Mouse (Mus musculus): ENCODE results near the gene Lcn4. TPM values are rescaled to one million over a fixed set of nuclear protein-coding genes. Genes with fewer than 3 reads are reported as not detected.
"Not testable (repeated sequence)": the region's sequence is repeated elsewhere in the genome, so short reads cannot be mapped to it uniquely, and the experiment has no call there.

Gene Lcn4
- not detected in 2 replicates for polyA plus RNA-seq (2015; fragmentation: Nextera tagmentation; extraction: Ambion mirVana)

DNA sequence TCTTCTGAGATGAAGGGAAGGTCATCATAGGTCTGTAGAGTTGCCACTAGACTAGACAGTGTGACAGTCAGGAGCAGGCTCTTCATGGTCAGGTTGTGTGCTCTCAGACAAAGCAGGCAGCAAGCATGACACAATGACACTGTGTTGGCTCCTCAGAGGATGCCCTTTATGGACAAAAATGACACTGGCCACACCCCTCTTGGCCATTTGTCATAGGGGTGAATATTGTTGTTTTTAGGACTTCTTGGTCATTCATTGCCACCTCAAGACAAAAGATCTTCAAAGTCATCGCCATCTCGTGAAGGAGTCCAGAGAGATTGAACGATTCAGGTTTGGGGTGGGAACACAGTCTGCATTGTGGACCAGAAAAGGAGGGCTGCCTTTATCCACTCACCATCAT is at the start of gene Lcn4:
Lcn4 (minus strand) TSS at position 101 of the 400 bp plus-strand sequence.
- 83% methylated on average over 3 of the region's 3 CpGs for WGBS
- no peak within 1 kb of the TSS for H3K4me3 ChIP-seq (replicated peaks)
- H3K36me3 ChIP-seq: no peaks in the 10 kb centered on the region
- no peak for ATAC-seq (replicated peaks; ENCODE audit: low FRiP score)
- H3K27ac ChIP-seq: no peak within 1 kb of the TSS
- H3K4me1 ChIP-seq: no peaks in the 10 kb centered on the region
- no peaks in the 10 kb centered on the region for H3K27me3 ChIP-seq
- H3K9ac ChIP-seq: no peak within 1 kb of the TSS
- H3K9me3 ChIP-seq (replicated peaks): no peaks in the 10 kb centered on the region
- H3K4me2 ChIP-seq: no peak within 1 kb of the TSS

- Histone ChIP-seq H3K27ac (no peak overlapping the region), H3K36me3 (no peaks in the 10 kb centered on the region), H3K4me2 (no peak overlapping the region), H3K9me3 (replicated peaks) (no peaks in the 10 kb centered on the region), H3K27me3 (no peaks in the 10 kb centered on the region), H3K9ac (no peak overlapping the region), H3K4me1 (no peaks in the 10 kb centered on the region), H3K4me3 (replicated peaks) (no peak overlapping the region)
- ATAC-seq (replicated peaks; ENCODE audit: low FRiP score): no peak
- WGBS: 86% methylated on average over 1 of the region's 1 CpGs
Measured at GRCm38 (mm10) chr2:26686171-26686675, 15.1 kb upstream of the Lcn4 start.

DNA sequence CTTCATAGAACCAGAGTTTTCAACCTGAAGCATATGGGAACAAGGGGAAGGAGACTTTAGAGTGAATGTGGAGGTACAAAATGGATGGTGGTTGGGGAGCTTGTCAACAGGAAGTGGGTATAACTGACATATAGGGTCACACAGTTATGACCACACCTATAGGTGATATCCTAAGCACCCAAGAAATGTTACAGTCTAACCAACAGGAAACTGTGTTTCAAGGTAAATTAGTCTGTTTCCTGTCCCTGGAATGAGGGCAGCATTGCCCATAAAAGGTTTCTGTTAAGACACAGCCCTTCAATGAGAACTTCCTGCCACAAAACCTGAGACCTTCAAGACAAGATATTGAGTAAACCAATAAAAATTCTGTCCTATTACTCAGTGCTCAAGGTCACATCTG is 2.3 kb downstream of the Lcn4 start:
- Histone ChIP-seq H3K27me3 (no peaks in the 10 kb centered on the region), H3K27ac (no peak overlapping the region), H3K9ac (no peak overlapping the region), H3K4me2 (no peak overlapping the region), H3K36me3 (no peaks in the 10 kb centered on the region), H3K9me3 (replicated peaks) (no peaks in the 10 kb centered on the region), H3K4me1 (no peaks in the 10 kb centered on the region), H3K4me3 (replicated peaks) (no peak overlapping the region)
- ATAC-seq (replicated peaks; ENCODE audit: low FRiP score): no peak

DNA sequence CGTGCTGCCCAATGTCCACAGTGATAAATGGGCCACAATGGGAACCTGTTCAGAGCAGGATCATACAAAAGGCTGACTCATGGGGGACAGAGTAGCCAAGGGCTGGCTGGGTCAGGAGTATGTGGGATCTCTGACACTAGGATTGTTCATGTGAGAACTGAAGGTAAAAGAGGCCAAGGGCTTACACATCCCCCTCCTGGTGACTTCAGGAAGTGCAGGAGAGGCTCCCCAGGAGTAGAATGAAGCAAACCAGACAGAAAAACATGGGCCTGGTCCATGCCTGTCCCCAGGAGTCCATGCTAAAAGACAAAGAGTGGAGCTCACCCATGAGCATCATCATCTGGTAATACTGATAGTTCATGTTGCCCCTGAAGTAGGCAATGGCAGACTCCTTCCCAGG is 7.5 kb downstream of the Lcn4 start:
- H3K9ac ChIP-seq; H3K4me2 ChIP-seq; H3K4me3 ChIP-seq (replicated peaks); H3K27ac ChIP-seq; H3K9me3 ChIP-seq (replicated peaks); ATAC-seq (replicated peaks; ENCODE audit: low FRiP score); H3K36me3 ChIP-seq; H3K4me1 ChIP-seq; H3K27me3 ChIP-seq: not testable (repeated sequence)
- 85% methylated on average over 1 of the region's 1 CpGs for WGBS

DNA sequence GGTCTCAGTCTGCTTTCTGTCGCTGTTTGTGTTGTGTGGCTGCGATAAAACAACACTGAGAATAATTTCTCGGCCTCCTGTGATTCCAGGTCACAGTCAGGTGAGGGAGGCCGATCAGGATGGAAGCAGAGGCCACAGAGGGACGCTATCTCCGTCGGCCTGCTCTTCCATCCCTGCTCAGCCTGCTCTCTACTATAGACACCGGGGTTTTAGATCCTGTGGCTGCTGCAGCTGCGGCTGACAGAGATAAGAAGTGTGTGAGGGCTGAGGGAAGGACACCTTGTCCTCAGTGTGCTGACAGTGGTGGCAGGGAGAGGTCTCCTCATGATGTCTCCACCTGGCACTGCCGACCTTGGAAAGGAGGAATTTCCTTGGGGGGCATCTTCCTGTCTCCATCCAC is 8.0 kb downstream of the Lcn4 start:
- Histone ChIP-seq H3K9me3 (replicated peaks) (no peaks in the 10 kb centered on the region), H3K4me3 (replicated peaks) (no peak overlapping the region), H3K36me3 (no peaks in the 10 kb centered on the region), H3K4me1 (peaks cover 7% of the 10 kb centered on the region; the same call in 1 of the 2 replicates), H3K4me2 (no peak overlapping the region), H3K27me3 (no peaks in the 10 kb centered on the region), H3K27ac (no peak overlapping the region), H3K9ac (no peak overlapping the region)
- no peak for ATAC-seq (replicated peaks; ENCODE audit: low FRiP score)
- WGBS: 83% methylated on average over 10 of the region's 10 CpGs

DNA sequence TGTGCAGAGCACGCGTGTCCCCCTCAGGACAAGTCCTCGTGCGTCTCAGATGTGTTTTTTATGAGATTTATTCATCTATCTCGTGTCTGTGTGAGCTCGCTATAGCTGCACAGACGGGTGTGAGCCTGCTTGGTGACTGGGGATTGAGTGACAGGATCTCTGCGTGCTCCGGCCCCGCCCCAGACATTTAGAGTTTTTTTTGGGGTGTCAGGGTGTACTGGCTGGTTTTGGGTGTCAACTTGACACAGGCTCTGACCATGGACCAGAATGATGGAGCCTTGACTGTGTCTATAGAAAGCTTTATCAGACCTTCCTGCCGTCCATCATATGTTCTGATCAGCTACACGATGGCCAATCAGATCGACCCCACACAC is 8.6 kb downstream of the Lcn4 start:
- 73% methylated on average over 13 of the region's 13 CpGs for WGBS
- Histone ChIP-seq H3K9ac (no peak overlapping the region), H3K36me3 (no peaks in the 10 kb centered on the region), H3K27ac (no peak overlapping the region), H3K27me3 (no peaks in the 10 kb centered on the region), H3K4me3 (replicated peaks) (no peak overlapping the region), H3K9me3 (replicated peaks) (no peaks in the 10 kb centered on the region), H3K4me2 (no peak overlapping the region), H3K4me1 (peaks cover 7% of the 10 kb centered on the region; the same call in 1 of the 2 replicates)
- no peak for ATAC-seq (replicated peaks; ENCODE audit: low FRiP score)

DNA sequence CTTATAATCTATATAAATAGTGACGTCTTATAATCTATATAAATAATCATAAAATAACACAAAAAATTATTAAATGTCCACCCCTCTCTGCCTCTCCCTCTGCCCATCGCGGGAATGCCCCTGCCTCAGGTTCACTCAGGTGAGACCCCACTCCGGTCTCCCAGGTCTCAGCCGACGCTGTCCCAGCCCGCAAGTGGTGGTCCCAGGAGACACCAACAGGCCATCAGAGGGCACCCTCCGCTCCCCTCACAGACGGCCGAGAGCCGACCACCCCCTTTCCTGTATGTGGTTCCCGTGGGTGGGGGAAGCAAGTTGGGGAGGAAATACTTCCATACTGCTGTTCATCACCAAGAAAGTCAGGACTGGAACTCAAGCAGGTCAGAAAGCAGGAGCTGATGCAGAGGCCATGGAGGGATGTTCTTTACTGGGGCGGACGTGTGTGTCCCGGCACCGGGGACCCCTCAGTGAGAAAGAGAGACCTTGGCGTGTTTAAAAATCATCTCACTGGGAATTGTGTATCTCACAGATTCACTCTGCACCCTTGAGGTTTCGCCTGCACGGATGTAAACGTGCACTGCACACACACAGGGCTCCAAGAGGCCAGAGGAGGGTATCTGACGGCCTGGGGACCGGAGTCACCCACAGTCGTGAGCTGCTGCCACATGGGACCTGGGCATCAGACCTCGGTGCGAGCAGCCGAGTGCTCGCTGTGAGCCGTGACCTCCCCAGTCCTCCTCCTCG is 9.1 kb downstream of the Lcn4 start:
- Histone ChIP-seq H3K9ac (no peak overlapping the region), H3K4me2 (peak overlapping the region; percentile 71), H3K4me1 (peaks cover 7% of the 10 kb centered on the region; the same call in 1 of the 2 replicates), H3K27me3 (no peaks in the 10 kb centered on the region), H3K27ac (no peak overlapping the region), H3K9me3 (replicated peaks) (no peaks in the 10 kb centered on the region), H3K36me3 (no peaks in the 10 kb centered on the region), H3K4me3 (replicated peaks) (peak overlapping the region; percentile 34)
- 0 out of 2 replicates have a peak, but pooled peaks have one; percentile 40 for ATAC-seq (replicated peaks; ENCODE audit: low FRiP score)
- 40% methylated on average over 29 of the region's 29 CpGs for WGBS

GRCm38 (mm10) chr2:26661143-26661752 is 9.8 kb downstream of the Lcn4 start:
- no peaks in the 10 kb centered on the region for H3K27me3 ChIP-seq
- no peak overlapping the region for H3K9ac ChIP-seq
- no peak overlapping the region for H3K27ac ChIP-seq
- ATAC-seq (replicated peaks; ENCODE audit: low FRiP score): peak; percentile 29; the same call in 1 of the 2 replicates
- no peaks in the 10 kb centered on the region for H3K9me3 ChIP-seq (replicated peaks)
- H3K4me2 ChIP-seq: peak overlapping the region; percentile 71
- peak overlapping the region; percentile 34 for H3K4me3 ChIP-seq (replicated peaks)
- WGBS: 1% methylated on average over 16 of the region's 20 CpGs
- H3K36me3 ChIP-seq: no peaks in the 10 kb centered on the region
- H3K4me1 ChIP-seq: peaks cover 7% of the 10 kb centered on the region; the same call in 1 of the 2 replicates

DNA sequence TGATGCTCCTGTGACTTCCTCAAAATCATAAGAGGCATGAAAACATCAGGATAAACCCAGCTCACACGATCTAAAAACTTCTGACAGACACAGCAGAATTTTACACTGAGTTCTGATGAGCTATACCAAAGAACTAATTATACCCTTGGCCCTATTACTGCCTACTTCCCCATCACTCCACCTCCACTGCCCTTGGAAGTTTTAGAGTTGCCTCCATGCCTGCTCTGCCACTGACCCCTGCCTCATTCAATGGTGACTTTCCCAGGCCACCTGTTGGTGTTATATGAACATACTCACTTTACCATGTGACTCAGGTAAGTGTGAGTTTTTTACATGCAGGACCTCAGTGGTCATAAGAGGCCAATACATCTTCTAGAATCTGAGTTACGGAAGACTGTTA is 13.7 kb downstream of the Lcn4 start:
- WGBS: 92% methylated on average over 2 of the region's 2 CpGs
- Histone ChIP-seq H3K4me2 (no peak overlapping the region), H3K27me3 (no peaks in the 10 kb centered on the region), H3K9me3 (replicated peaks) (no peaks in the 10 kb centered on the region), H3K27ac (no peak overlapping the region), H3K4me3 (replicated peaks) (no peak overlapping the region), H3K9ac (no peak overlapping the region), H3K36me3 (no peaks in the 10 kb centered on the region), H3K4me1 (peaks cover 7% of the 10 kb centered on the region; the same call in 1 of the 2 replicates)
- no peak for ATAC-seq (replicated peaks; ENCODE audit: low FRiP score)

DNA sequence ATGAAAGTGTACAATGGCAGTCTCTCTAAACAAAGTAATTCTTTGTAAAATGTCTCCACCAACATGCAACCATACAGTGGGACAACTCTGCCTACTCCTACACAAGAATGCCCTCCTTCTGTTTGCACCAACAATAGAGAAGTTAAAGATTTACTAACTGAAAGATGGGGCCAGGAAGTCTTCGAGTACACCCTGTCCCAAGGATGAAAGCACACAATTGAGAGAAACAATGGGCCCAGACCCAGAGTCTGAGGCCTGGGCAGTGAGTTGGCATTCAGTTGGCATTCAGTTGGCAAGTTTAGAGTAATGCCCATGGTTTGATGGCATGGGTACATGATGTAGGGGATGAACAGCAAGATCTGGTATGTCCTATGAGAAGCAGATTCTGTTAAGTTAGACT is 16.4 kb downstream of the Lcn4 start:
- Histone ChIP-seq H3K9ac (no peak overlapping the region), H3K27ac (no peak overlapping the region), H3K4me1 (no peaks in the 10 kb centered on the region), H3K4me3 (replicated peaks) (no peak overlapping the region), H3K27me3 (no peaks in the 10 kb centered on the region), H3K36me3 (no peaks in the 10 kb centered on the region), H3K9me3 (replicated peaks) (no peaks in the 10 kb centered on the region), H3K4me2 (no peak overlapping the region)
- no peak for ATAC-seq (replicated peaks; ENCODE audit: low FRiP score)
- 45% methylated on average over 1 of the region's 1 CpGs for WGBS

DNA sequence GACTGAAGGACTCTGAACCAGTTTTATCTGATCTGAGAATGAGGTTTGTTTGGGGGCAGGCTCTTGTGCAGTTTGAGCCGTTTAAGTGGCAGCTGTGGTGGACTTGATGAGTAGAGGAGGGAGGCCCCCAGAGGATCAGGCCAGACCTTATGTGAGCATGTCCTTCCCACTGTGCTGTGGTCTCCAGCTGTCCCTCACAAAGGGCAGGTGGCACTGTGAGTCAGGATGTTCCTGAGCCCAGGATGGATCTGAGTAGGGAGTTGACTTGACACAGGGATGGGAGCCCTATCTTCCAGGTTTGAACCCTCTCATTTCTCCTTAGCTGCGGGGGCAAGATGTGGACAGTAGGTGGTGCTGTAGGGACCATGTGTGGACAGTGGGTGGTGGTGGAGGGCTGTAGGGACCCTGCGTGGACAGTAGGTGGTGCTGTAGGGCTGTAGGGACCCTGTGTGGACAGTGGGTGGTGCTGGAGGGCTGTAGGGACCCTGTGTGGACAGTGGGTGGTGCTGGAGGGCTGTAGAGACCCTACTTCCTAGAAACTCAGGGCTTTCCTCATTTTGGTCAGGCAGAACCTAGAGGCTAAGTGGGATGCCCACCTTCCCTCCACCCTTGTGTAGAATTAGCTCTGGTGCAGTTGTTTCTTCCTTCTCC is 24.3 kb downstream of the Lcn4 start:
- peak; percentile 96 for ATAC-seq (replicated peaks; ENCODE audit: low FRiP score)
- no peak overlapping the region for H3K27ac ChIP-seq
- H3K4me1 ChIP-seq: no peaks in the 10 kb centered on the region
- H3K36me3 ChIP-seq: no peaks in the 10 kb centered on the region
- H3K4me2 ChIP-seq: no peak overlapping the region
- no peak overlapping the region for H3K9ac ChIP-seq
- H3K9me3 ChIP-seq (replicated peaks): no peaks in the 10 kb centered on the region
- H3K4me3 ChIP-seq (replicated peaks): no peak overlapping the region
- 20% methylated on average over 3 of the region's 3 CpGs for WGBS
- H3K27me3 ChIP-seq: no peaks in the 10 kb centered on the region

GRCm38 (mm10) chr2:26643942-26644341 is 27.1 kb downstream of the Lcn4 start:
- Histone ChIP-seq H3K4me2 (no peak overlapping the region), H3K4me1 (peaks cover 8% of the 10 kb centered on the region), H3K27ac (no peak overlapping the region), H3K9ac (no peak overlapping the region), H3K36me3 (no peaks in the 10 kb centered on the region), H3K4me3 (replicated peaks) (no peak overlapping the region), H3K27me3 (no peaks in the 10 kb centered on the region), H3K9me3 (replicated peaks) (no peaks in the 10 kb centered on the region)
- ATAC-seq (replicated peaks; ENCODE audit: low FRiP score): no peak
- whole genome bisulfite sequencing: 51% methylated on average over 2 of the region's 2 CpGs

Measured in kidney, embryonic 15.5 days (tissue).